Mouse (Mus musculus) common myeloid progenitor, adult 5-6 weeks (primary cell): Measurements from ENCODE around the gene Grn. TPM values are rescaled to one million over a fixed set of nuclear protein-coding genes. Genes with fewer than 3 reads are reported as not detected.

Experiments
- ATAC-seq: replicated peaks from 2 replicates; pipeline ENCODE4 v1.8.0; 2016; ENCODE audit warnings: low read depth, mild to moderate bottlenecking, moderate TSS enrichment, inconsistent platforms; ENCODE audit not compliant: poor library complexity, severe bottlenecking
- total RNA-seq: library from RNA; stranded (forward); fragments of 200-1000, 187-1606 nt; gene quantifications from 2 replicates; pipeline ENCODE4 v1.2.3, GENCODE M21; 2017

The Grn gene
- total RNA-seq, 1 experiment from 2014 or later = 26.1 TPM

DNA sequence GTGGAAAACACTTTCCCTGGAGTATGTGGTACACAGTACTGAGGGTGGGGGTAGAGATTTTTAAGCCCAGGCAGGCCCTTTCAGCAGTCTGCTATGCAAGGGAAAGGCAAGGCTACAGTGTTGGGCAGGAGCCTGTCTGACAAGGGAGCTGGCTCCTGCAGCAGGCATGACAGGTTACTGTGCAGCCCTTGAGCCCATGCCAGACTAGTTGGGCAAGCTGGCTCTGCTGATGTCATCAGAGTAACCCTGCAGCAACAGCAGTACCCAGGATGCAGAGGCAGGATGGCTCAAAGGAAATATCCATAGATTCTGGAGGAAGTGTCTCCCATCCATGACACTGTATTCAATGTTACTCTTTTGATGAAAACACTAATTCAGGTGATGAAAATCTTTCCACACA lies 11.2 kb upstream of the Grn start:
- no peak for ATAC-seq

- ATAC-seq = no peak
Observed at GRCm38 (mm10) chr11:102421559-102421958, 8.6 kb upstream of the Grn start.

DNA sequence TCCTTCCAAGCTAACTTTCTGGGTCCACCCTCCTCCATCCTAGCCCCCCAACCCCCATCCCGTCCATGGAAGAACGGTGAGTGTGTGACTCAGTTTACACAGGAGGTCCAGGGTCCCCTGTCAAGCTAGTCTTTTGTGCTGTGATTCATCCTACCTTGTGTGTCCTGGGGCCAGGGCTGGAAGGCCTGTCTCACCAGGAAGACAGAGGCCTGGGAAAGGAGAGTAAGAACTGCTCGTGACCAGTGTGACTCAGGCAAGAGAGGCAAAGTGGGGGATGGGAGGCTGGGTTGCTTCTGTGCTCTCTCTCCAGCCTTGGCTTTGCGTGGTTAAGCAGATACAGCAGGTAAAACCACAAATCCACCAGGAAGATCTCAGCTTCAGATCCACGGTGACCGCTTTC lies 5.4 kb upstream of the Grn start:
- no peak for ATAC-seq

DNA sequence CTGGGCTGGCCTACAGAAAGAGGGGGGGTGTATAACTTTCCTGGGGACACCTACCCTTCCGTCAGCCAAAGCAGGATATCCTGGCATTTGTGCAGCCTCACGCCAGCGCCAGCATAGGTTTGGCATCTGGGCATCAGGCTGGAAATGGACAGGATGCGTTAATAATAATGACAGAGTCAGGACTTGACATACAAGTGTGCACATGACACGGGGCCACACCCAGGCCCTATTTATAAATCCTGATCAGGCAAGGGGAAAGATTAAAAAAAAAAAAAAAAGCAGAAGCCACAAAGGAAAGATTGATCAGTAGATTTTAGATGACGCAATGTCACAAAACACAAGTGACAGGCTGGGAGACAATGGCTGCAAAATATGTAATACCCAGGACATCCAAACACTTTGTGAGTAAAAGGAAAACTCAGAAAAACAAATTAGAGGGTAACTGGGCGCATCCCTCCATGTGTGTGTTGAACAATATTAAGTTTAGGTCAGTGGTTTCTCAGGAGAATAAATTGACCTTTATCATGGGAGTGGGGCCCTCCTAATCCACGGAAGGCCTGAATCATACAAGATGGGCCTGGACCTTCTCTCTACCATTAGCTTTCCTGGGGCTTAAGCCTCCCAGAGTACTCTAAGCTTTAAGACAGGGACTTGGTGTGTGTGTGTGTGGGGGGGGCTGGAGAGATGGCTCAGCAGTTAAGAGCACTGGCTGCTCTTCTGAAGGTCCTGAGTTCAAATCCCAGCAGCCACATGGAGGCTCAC lies 4.4 kb upstream of the Grn start:
- no peak for ATAC-seq

- ATAC-seq = no peak
Observed at GRCm38 (mm10) chr11:102428981-102429540, 1.1 kb upstream of the Grn start.

DNA sequence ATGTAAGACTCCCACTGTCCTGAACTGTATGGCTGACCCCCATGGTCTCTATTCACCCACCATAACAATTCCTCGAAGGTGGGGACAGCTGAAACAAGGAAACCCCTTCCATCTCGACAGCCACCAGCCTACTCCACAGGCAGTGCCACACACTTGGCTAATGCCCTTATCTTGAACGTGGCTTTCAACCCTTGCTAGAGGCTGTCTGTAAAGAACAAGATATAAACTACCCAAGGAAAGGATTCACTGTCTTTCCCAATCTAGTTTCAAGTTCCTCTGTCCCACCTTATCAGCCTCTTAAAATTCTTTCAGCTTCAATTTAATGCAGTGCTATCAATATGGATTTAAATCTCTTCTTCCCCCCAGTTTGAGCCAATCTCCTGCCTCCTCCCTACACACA lies 564 bp upstream of the Grn start:
- ATAC-seq = no peak

DNA sequence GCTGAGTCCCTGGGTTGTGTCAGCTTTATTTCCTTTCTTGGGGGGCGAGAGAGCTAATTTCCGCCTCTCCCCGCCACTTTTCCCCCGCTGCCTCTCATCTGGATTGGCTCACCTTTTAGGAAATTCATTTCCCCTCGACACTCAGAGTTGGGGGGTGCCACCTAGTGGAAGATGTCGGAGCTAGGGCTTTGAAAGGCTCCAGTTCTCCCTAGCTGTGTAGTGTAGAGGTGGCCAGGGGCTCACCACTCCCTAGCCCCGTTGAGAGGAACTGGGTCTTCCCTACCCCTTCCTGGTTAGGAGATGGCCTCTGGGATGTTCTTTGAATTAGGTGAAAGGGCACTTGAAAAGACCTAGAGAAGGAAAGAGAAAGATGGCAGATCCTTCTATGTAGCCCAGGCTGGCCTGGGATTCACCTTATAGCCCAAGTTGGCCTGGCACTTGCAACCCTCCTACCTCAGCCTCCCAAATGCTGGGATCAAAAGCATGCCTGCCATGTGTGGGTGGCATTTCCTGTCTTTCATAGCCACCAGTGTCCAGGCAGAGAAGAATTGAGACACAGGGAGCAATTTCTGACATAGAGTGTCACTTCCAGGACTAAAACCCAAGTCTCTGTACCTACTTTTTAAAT lies 1.0 kb downstream of the Grn start:
- peak; percentile 37 for ATAC-seq

GRCm38 (mm10) chr11:102431728-102432114 lies 1.6 kb downstream of the Grn start:
- no peak for ATAC-seq

DNA sequence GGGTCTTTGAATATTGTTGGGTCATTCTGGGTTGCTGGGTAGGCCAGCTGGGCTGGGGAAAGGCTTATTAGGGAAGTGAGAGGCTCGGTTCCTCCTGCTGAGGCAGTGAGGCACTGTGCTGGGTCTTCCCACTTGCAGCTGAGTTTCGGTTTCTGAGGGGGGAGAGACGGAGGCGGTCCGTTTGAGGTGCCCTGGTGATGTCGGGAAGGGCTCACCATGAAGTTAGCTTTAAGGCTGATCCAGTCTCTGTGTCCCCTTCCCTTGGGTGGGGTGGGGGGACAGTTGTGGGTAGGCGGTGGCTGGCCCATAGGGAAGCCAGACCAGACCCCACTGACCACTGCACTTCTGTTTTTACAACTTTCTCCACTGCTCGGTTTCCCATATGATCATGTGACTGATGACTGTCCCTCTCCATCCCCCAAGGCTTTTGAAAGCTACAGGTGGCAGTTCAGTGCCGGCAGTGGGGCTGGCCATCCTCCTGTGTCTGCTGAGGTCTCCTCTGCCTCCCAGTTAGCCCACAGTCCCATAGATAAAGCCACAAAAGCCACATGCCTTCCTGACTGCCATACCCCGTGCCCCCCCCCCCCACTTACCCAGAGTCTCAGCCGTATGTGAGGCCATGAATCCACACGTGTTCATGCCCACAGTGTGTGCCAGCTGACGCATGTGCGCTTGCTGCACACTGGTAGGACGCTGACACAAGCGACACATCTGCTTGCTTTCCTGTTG lies 2.2 kb downstream of the Grn start:
- ATAC-seq = peak; percentile 50

- no peak for ATAC-seq
Observed at GRCm38 (mm10) chr11:102432896-102433295, 2.8 kb downstream of the Grn start.

GRCm38 (mm10) chr11:102433866-102434265 lies 3.8 kb downstream of the Grn start:
- no peak for ATAC-seq

DNA sequence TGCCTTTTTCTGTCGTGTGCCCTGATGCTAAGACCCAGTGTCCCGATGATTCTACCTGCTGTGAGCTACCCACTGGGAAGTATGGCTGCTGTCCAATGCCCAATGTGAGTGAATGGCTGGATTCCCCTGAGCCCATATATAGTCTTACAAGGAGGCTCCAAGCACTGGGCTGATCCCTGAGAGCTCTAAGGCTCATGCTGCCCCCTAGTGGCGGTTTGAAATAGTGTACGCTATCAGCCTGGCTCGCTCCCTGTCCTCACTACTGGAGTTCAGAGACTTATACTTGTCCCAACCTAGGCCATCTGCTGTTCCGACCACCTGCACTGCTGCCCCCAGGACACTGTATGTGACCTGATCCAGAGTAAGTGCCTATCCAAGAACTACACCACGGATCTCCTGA lies 4.3 kb downstream of the Grn start:
- ATAC-seq = 0 out of 2 replicates have a peak, but pooled peaks have one; percentile 26

DNA sequence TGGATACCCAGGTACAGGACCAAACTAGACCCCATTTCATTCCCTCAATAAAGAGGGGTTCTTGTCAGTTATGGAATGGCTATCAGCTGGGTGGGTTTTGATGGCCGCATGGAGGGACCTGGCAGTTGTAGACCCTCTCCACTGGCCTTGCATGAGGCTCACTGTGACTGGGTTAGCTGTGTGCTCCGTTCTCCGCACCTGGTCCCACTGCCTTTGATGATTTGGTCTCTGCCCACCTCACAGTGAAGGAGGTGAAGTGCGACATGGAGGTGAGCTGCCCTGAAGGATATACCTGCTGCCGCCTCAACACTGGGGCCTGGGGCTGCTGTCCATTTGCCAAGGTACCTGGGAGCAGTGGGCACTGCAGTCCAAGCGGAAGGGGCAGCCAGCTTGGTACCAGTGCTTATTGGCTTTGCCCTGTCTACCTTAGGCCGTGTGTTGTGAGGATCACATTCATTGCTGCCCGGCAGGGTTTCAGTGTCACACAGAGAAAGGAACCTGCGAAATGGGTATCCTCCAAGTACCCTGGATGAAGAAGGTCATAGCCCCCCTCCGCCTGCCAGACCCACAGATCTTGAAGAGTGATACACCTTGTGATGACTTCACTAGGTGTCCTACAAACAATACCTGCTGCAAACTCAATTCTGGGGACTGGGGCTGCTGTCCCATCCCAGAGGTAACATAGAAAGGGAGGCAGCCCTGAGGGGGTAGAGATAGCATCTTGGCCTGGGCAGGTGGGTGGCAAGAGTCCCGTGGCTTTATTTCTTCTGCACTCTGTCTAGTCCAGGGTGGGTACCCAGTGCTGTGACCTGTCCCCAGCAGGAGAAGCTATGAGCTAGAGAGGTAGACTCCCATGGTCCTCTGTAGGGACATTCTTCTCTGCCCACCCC lies 4.9 kb downstream of the Grn start:
- ATAC-seq = no peak

DNA sequence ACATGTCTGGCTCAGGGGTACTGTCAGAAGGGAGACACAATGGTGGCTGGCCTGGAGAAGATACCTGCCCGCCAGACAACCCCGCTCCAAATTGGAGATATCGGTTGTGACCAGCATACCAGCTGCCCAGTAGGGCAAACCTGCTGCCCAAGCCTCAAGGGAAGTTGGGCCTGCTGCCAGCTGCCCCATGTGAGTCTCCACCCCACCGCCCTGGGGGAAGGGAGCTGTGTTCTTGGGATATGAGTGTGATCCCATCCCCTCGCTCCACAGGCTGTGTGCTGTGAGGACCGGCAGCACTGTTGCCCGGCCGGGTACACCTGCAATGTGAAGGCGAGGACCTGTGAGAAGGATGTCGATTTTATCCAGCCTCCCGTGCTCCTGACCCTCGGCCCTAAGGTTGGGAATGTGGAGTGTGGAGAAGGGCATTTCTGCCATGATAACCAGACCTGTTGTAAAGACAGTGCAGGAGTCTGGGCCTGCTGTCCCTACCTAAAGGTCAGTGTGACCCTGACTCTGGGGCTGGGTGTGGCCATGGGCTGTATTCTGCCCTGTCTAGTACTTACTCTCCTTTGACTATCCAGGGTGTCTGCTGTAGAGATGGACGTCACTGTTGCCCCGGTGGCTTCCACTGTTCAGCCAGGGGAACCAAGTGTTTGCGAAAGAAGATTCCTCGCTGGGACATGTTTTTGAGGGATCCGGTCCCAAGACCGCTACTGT lies 5.8 kb downstream of the Grn start:
- ATAC-seq = no peak

- no peak for ATAC-seq
Observed at GRCm38 (mm10) chr11:102436471-102436790, 6.3 kb downstream of the Grn start.

GRCm38 (mm10) chr11:102437120-102438061 lies 7.3 kb downstream of the Grn start:
- 0 out of 2 replicates have a peak, but pooled peaks have one; percentile 13 for ATAC-seq

GRCm38 (mm10) chr11:102438212-102439092 lies 8.3 kb downstream of the Grn start:
- peak; percentile 40; the same call in 1 of the 2 replicates for ATAC-seq
